Mouse (Mus musculus) right cerebral cortex, postnatal 36 days (tissue): ENCODE results near the gene Plvap.
"Not testable (repeated sequence)": the region's sequence is repeated elsewhere in the genome, so short reads cannot be mapped to it uniquely, and the experiment has no call there.

ENCODE experiments used
- DNase-seq, 2 experiments: peaks; one replicate each; pipeline ENCODE4 v3.0.0; 2022; ENCODE audit warnings: low spot score in 2 of 2, mixed read lengths in 1 of 2

Plvap gene

DNA sequence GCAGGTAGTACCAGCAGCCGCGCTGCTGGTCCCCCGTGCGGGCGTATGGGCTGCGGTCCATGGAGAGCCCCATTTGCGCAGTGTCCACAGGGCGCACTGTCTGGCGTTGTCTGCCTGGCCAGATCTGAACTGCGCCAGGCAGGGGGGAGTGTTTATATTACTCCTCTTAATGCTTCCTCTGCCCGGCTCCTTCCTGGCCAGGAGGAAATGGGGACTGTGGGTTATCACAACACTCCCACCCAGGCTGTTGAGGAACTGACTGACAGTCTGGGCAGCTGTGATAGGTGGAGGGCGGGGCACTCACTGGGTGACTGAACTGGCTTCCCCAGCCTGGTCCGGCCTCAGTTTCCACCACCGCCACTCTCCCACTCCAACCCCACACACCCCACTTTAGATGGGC, at the start of gene Plvap:
Gene Plvap, minus strand, starts transcription at position 109 of the 400 bp plus-strand sequence.
- DNase-seq, result no peak

GRCm38 (mm10) chr8:71560765-71561164, 49.2 kb upstream of the Plvap start:
- no peak for DNase-seq

DNA sequence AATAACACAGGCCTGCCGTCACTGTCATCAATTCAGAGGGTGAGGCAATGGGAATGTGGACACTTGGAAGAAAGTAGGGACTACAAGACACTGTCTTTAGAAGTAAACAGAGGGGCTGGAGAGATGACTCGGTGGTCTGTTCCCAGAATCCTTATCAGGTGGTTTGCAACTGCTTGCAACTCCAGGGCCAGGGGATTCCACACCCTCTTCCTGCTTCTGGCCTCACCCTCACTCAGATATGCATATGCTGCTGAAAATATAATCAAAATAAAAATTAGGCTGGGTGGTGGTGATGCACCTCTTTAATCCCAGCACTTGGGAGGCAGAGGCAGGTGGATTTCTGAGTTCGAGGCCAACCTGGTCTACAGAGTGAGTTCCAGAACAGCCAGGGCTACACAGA, 48.5 kb upstream of the Plvap start:
- DNase-seq, result no peak

- no peak for DNase-seq
Measured at GRCm38 (mm10) chr8:71558958-71559690, 47.6 kb upstream of the Plvap start.

- no peak for DNase-seq
Measured at GRCm38 (mm10) chr8:71558071-71558957, 46.8 kb upstream of the Plvap start, which contains the start of gene Tmem221. Tmem221 (minus strand) TSS chr8:71558871.

DNA sequence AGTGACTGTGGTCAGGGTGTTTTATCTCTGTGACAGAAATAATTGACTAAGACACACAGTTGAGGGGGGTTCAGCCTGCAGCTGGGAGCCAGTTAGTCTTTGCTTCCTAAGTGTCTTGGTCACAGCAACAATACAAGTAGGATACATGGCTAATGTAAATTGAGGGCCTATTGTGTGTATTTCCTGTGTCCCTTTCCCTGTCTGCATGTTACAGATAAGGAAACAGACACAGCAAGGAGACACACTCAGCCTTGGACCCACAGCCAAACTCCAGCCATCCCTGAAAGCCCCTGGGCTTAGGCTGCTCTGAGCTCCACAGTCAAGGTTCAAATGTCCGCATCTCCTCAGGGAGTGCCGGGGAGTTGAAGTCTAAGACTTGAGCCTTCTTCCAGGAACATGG, 43.1 kb upstream of the Plvap start:
- no peak for DNase-seq

DNA sequence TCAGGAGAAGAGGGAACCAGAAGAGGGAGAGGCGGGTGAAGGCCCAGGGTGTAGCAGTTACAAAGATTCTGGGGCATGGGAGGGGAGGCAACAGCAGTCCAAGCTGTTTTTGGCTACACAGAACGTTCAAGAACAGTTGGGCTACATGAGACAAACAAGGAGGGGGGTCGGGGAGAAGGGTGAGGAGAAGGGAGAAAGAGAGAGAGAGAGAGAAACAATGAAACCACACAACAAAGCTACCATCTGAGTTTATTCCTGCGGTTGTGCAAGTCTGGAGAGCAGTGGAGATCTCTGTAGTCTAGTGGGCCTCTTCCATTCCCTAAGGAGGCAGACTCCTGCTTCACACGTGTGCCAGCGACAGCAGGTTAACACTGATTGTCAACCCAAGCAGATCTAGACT, 42.4 kb upstream of the Plvap start:
- no peak for DNase-seq

GRCm38 (mm10) chr8:71552770-71553169, 41.2 kb upstream of the Plvap start:
- no peak for DNase-seq

DNA sequence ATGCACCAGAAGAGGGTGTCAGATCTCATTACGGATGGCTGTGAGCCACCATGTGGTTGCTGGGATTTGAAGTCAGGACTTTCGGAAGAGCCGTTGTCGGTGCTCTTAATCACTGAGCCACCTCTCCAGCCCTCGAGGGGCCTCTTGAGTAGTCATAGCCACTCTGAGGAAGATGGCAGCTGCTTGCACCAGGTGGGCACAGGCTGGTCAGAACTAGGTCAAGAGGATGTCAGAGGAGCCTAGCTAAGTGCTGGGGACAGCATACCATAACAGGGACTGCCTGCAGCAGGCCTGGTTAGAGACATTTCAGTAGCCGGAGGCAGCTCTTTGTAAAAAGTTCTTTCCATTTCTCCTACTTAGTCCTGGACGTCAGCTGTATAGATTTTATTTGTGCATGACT, 39.2 kb upstream of the Plvap start:
- DNase-seq, result no peak

GRCm38 (mm10) chr8:71547590-71547989, 36.0 kb upstream of the Plvap start:
- no peak for DNase-seq

DNA sequence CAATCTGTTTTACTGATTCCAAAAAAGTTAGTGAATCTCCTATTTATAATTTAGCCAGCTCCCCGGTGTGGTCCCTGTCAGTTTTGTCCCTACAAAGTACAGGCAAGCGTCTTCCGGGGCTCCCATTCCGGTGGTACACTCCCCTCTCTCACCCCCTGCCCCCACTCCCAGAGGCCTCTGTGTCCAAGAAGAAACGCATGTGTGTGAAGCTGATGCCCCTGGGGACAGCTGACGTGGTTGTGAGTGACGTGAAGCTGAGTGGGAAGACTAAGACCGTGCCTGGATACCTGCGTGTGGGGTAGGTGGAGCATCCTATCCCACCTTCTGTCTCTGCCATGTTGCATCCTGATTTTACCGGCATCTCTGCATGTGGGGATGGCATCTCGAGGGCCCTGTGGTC, 33.5 kb upstream of the Plvap start:
- no peak for DNase-seq

DNA sequence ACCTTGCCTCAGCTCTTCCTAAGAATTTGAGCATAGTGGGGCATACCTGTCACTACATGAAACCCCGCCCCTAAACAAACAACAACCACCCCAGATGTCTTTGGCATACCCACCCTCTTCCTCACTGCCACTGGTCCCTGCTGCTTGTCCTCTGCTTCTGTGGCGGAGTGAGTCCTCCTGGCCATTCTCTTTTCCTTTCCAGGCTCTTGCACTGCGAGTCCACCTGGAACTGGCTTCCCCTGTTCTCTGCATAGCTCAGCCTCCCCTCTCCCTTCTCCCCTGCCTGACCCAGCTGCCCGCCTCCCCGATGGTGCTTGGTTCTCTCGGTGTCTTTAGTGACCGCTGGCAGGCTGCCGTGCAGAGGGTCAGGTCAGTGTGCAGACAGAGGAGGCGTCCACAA, 32.2 kb upstream of the Plvap start:
- no peak for DNase-seq

DNA sequence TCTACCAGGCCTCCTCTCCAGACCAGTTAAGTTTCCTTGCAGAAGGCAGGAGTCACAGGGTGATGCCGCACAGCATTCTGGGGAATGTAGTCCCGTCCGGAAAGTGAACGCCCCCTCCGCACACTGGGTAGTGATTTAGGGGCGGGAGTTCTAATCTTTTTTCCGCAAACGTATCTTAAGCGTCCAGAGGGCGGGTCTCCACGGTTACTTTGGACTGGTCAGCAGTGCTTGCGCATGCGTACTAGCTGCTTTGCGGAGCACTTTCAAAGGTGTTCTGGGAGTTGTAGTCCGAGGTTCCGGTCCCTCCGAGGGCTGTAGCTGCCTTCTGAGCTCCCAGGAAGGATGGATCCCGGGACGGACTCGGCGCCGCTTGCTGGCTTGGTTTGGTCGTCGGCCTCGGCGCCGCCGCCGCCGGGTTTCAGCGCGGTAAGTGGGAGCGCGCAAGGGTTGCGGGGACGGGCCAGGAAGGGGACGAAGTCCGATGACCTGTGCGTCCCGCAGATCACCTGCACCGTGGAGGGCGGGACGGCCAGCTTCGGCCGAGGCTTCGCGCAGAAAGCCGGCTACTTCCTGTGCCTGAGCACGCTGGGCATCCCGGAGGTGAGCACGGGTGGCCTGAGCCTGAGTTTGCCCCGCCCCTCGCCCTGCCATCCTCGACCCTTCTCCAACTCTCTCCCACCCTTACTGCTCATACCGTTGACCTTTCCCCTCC, 31.2 kb upstream of the Plvap start, which contains the start of gene Mvb12a:
Gene Mvb12a, plus strand, starts transcription at position 291 of the 712 bp plus-strand sequence.
- peak; percentile 98 to 99 for DNase-seq

- peak in 1 of 2 experiments; percentile 38 for DNase-seq
Measured at GRCm38 (mm10) chr8:71537028-71537867, 25.7 kb upstream of the Plvap start, which contains the start of gene Bst2. Bst2 (minus strand) TSS chr8:71537456.

GRCm38 (mm10) chr8:71535663-71536062, 24.1 kb upstream of the Plvap start:
- no peak for DNase-seq

DNA sequence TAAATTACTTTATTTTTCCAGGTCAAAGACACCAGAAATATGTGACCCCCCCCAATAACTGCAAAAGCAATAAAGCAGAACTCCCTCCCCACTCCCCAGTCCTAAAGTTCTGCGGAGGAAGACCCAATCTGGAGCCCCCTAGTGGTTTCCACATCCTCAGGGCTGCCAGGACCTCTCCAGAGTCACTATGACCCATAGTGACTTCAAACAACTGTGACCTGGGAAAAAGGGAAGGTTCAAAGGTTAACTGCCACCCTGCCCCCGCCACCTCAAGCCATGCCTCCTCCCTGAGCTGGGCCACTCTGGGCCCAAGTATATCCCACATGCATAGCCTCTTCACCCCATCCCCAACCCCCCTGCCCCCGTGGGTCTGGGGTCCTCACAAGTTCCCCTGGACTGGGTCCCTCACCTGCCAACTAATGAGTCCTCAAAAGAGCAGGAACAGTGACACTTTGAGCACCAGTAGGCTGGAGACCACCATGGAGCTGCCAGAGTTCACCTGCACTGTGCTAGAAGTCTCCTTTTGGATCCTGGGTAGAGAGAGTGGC, 22.8 kb upstream of the Plvap start:
- no peak for DNase-seq

- DNase-seq, result not testable (repeated sequence)
Measured at GRCm38 (mm10) chr8:71530735-71531467, 19.3 kb upstream of the Plvap start.

DNA sequence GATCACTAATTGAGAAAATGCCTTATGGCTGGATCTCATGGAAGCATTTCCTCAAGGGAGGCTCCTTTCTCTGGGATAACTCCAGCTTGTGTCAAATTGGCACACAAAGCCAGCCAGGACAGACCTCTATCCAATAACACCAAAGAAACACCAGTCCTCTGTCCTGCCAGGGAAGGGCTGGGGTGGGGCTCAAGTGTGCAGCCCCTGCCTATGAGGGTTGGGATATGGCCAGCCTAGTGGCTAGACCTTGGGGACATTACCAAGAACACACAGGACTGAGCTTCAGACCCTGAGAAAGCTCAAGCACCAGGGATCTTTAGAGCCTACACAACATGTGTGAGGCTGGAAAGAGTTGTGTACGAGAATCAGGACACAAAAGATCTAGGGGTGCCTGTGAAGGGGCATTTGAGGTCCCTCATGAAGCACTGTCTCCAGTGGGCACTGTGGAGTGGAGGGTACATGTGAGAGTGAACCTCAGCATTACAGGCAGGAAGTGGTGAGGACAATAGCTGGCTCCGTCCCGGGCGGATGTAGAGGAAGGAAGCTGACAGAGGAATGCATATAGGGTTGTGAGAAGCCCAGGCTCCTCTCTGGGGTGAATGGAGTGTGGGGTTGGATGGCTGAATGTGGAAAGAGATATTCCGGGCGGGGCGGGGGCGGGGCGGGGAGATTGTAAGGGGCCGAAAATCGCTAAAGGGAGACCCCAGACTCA, 17.0 kb upstream of the Plvap start:
- no peak for DNase-seq

GRCm38 (mm10) chr8:71527162-71527870, 15.8 kb upstream of the Plvap start:
- DNase-seq, result no peak
